Comparison of ENCODE assay signal across 33 mouse cellular contexts in genomic region chr2:139267119-139267518, GRCm38 (mm10).
A peak's percentile ranks its signal among the peaks of the same experiment; 100 is the strongest.
DNase-seq lines count a peak whose midpoint lies in the region; ATAC-seq and TF ChIP-seq lines count a peak whose summit lies in the region.
"Had no signal": no experiment of that assay in that cellular context is flagged by ENCODE, and none has a peak within 500 bp of the region (broad histone marks: within the 10 kb centered on the region; RNA-seq: fewer than 3 reads in every experiment).

No protein-coding gene starts in this region.

- no peaks in the 10 kb centered on the region for H3K36me3 ChIP-seq in hindbrain, postnatal 0 days (ENCODE audit: insufficient read depth, low read length)
- no peaks in the 10 kb centered on the region for H3K36me3 ChIP-seq in hindbrain, embryonic 11.5 days (ENCODE audit: control insufficient read depth, insufficient read depth, low read length)
- no peaks in the 10 kb centered on the region for H3K36me3 ChIP-seq in midbrain, postnatal 0 days (ENCODE audit: insufficient read depth, low read length)
- H3K36me3 ChIP-seq in midbrain, embryonic 10.5 days = no peaks in the 10 kb centered on the region
- H3K36me3 ChIP-seq: embryonic facial prominence, embryonic 13.5 days; hindbrain, embryonic 13.5 days; limb, embryonic 12.5 days; liver, embryonic 15.5 days; lung, embryonic 15.5 days; neural tube, embryonic 12.5 days had no signal

- WGBS in hindbrain, postnatal 0 days = 66% methylated on average over 2 of the region's 2 CpGs
- WGBS in hindbrain, embryonic 11.5 days = 85% methylated on average over 2 of the region's 2 CpGs
- WGBS in midbrain, postnatal 0 days = 65% methylated on average over 2 of the region's 2 CpGs
- WGBS in midbrain, embryonic 10.5 days = 91% methylated on average over 2 of the region's 2 CpGs

- H3K27ac ChIP-seq in hindbrain, postnatal 0 days = no peak overlapping the region
- H3K27ac ChIP-seq in hindbrain, embryonic 11.5 days (ENCODE audit: low read depth, low read length) = no peak overlapping the region
- no peak overlapping the region for H3K27ac ChIP-seq in midbrain, postnatal 0 days (ENCODE audit: low read depth, low read length)
- H3K27ac ChIP-seq in midbrain, embryonic 10.5 days (replicated peaks) = no peak overlapping the region
- H3K27ac ChIP-seq: embryonic facial prominence, embryonic 13.5 days; hindbrain, embryonic 13.5 days; limb, embryonic 12.5 days; liver, embryonic 15.5 days; lung, embryonic 15.5 days; neural tube, embryonic 12.5 days had no signal

- TF ChIP-seq CTCF in hindbrain, postnatal 0 days (IDR thresholded peaks at IDR 0.05; ENCODE audit: low read depth) = no peak
- TF ChIP-seq CTCF in midbrain, postnatal 0 days (IDR thresholded peaks at IDR 0.05) = no peak

- no peaks in the 10 kb centered on the region for H3K9me3 ChIP-seq in hindbrain, postnatal 0 days (ENCODE audit: low read length)
- H3K9me3 ChIP-seq in hindbrain, embryonic 11.5 days (ENCODE audit: control insufficient read depth, low read length) = no peaks in the 10 kb centered on the region
- H3K9me3 ChIP-seq in midbrain, postnatal 0 days (ENCODE audit: low read length) = no peaks in the 10 kb centered on the region
- no peaks in the 10 kb centered on the region for H3K9me3 ChIP-seq in midbrain, embryonic 10.5 days (replicated peaks)
- H3K9me3 ChIP-seq: embryonic facial prominence, embryonic 13.5 days; hindbrain, embryonic 13.5 days; limb, embryonic 12.5 days; liver, embryonic 15.5 days; lung, embryonic 15.5 days; neural tube, embryonic 12.5 days had no signal

- no peak overlapping the region for H3K4me2 ChIP-seq in hindbrain, postnatal 0 days (ENCODE audit: low read depth, low read length)
- no peak overlapping the region for H3K4me2 ChIP-seq in hindbrain, embryonic 11.5 days (replicated peaks; ENCODE audit: low read depth, low read length)
- H3K4me2 ChIP-seq in midbrain, postnatal 0 days (ENCODE audit: low read depth, low read length, poor library complexity, severe bottlenecking) = no peak overlapping the region
- H3K4me2 ChIP-seq: embryonic facial prominence, embryonic 13.5 days; heart, embryonic 11.5 days; hindbrain, embryonic 13.5 days; limb, embryonic 12.5 days; liver, embryonic 15.5 days; lung, embryonic 15.5 days; midbrain, embryonic 11.5 days; neural tube, embryonic 12.5 days had no signal

- no peak for ATAC-seq in hindbrain, postnatal 0 days
- no peak for ATAC-seq in hindbrain, embryonic 11.5 days (ENCODE audit: low FRiP score)
- no peak for ATAC-seq in midbrain, postnatal 0 days (ENCODE audit: low FRiP score)
- ATAC-seq: intestine, postnatal 0 days; midbrain, embryonic 16.5 days had no signal

- no peak overlapping the region for H3K9ac ChIP-seq in hindbrain, postnatal 0 days (replicated peaks; ENCODE audit: low read length)
- no peak overlapping the region for H3K9ac ChIP-seq in hindbrain, embryonic 11.5 days (ENCODE audit: low read depth, low read length)
- H3K9ac ChIP-seq in midbrain, postnatal 0 days (replicated peaks; ENCODE audit: low read length, poor library complexity, severe bottlenecking) = no peak overlapping the region
- H3K9ac ChIP-seq: embryonic facial prominence, embryonic 13.5 days; hindbrain, embryonic 13.5 days; limb, embryonic 12.5 days; liver, embryonic 15.5 days; lung, embryonic 15.5 days; neural tube, embryonic 12.5 days had no signal

- H3K4me3 ChIP-seq in hindbrain, postnatal 0 days (ENCODE audit: low read length) = no peak overlapping the region
- no peak overlapping the region for H3K4me3 ChIP-seq in hindbrain, embryonic 11.5 days (ENCODE audit: low read depth, low read length)
- no peak overlapping the region for H3K4me3 ChIP-seq in midbrain, postnatal 0 days (ENCODE audit: low read depth, low read length)
- no peak overlapping the region for H3K4me3 ChIP-seq in midbrain, embryonic 10.5 days
- H3K4me3 ChIP-seq: embryonic facial prominence, embryonic 13.5 days; erythroblast, embryonic 14.5 days; hindbrain, embryonic 13.5 days; limb, embryonic 12.5 days; liver, embryonic 15.5 days; lung, embryonic 15.5 days; myocyte; neural tube, embryonic 12.5 days had no signal

- no peaks in the 10 kb centered on the region for H3K27me3 ChIP-seq in hindbrain, postnatal 0 days (ENCODE audit: insufficient read depth, low read length)
- no peaks in the 10 kb centered on the region for H3K27me3 ChIP-seq in hindbrain, embryonic 11.5 days (ENCODE audit: control insufficient read depth, insufficient read depth, low read length)
- no peaks in the 10 kb centered on the region for H3K27me3 ChIP-seq in midbrain, postnatal 0 days (ENCODE audit: insufficient read depth, low read length)
- H3K27me3 ChIP-seq in midbrain, embryonic 10.5 days (ENCODE audit: low read depth, poor library complexity, severe bottlenecking) = no peaks in the 10 kb centered on the region
- H3K27me3 ChIP-seq: embryonic facial prominence, embryonic 13.5 days; hindbrain, embryonic 13.5 days; limb, embryonic 12.5 days; liver, embryonic 15.5 days; lung, embryonic 15.5 days; neural tube, embryonic 12.5 days had no signal

- peak; percentile 10 for DNase-seq in hindbrain, postnatal 0 days (ENCODE audit: low spot score)
- DNase-seq in hindbrain, embryonic 11.5 days (ENCODE audit: low spot score) = no peak
- DNase-seq in midbrain, postnatal 0 days (ENCODE audit: low spot score) = peak; percentile 9
- no peak for DNase-seq in midbrain, embryonic 10.5 days (ENCODE audit: low spot score)
- DNase-seq in layer of hippocampus, adult 8-10 months (ENCODE audit: low spot score in 2 of 2) = peak; percentile 35 to 57
- no peak for DNase-seq in gastrocnemius, adult 8-10 months (ENCODE audit: low spot score in 2 of 2)
- DNase-seq in urinary bladder, adult 2 months (ENCODE audit: low spot score) = no peak
- DNase-seq: adrenal gland, adult 2 months; adrenal gland, postnatal 36 days; B cell, adult 2 months; cerebellum, adult 11 months; cerebellum, adult 9-10 months; gastrocnemius, postnatal 36 days; heart, adult 18-20 months; heart, postnatal 36 days; kidney, adult 9 months; kidney, postnatal 10 days; right cerebral cortex, adult 18-20 months; spleen, adult 18-20 months; thymus, adult 2 months; thymus, postnatal 36 days had no signal

- no peaks in the 10 kb centered on the region for H3K4me1 ChIP-seq in hindbrain, postnatal 0 days (ENCODE audit: insufficient read depth, low read length)
- H3K4me1 ChIP-seq in hindbrain, embryonic 11.5 days (replicated peaks; ENCODE audit: control insufficient read depth, insufficient read depth, low read length) = no peaks in the 10 kb centered on the region
- no peaks in the 10 kb centered on the region for H3K4me1 ChIP-seq in midbrain, postnatal 0 days (ENCODE audit: insufficient read depth, low read length)
- no peaks in the 10 kb centered on the region for H3K4me1 ChIP-seq in midbrain, embryonic 10.5 days
- H3K4me1 ChIP-seq: embryonic facial prominence, embryonic 13.5 days; hindbrain, embryonic 13.5 days; limb, embryonic 12.5 days; liver, embryonic 15.5 days; lung, embryonic 15.5 days; neural tube, embryonic 12.5 days had no signal

Comparison
In these comparisons a context has a peak if more than half of its experiments do, and no peak if none do; other contexts are left out.
1. DNase-seq: peak in hindbrain, postnatal 0 days (single experiment), midbrain, postnatal 0 days (single experiment) and layer of hippocampus, adult 8-10 months (2 of 2); none in hindbrain, embryonic 11.5 days (single experiment), midbrain, embryonic 10.5 days (single experiment), gastrocnemius, adult 8-10 months (0 of 2) and urinary bladder, adult 2 months (single experiment).